Mouse (Mus musculus) induced T-regulatory cell, adult 2 months (primary cell): Measurements from ENCODE around the gene Mafk.

ENCODE experiments used
- DNase-seq: peaks from one replicate; pipeline ENCODE4 v3.0.0-alpha.2; 2012; ENCODE audit warnings: low read depth

The Mafk gene

GRCm38 (mm10) chr5:139818801-139819200 lies 27.5 kb downstream of the Mafk start:
- peak; percentile 61 for DNase-seq

- no peak for DNase-seq
These were observed 28.3 kb downstream of the Mafk start, which contains the start of gene Tmem184a for GRCm38 (mm10) chr5:139819538-139820181. Gene Tmem184a (minus strand): TSS chr5:139819917.

- DNase-seq, result no peak
These were observed 30.4 kb downstream of the Mafk start for GRCm38 (mm10) chr5:139821466-139822459.

- DNase-seq, result no peak
These were observed 33.2 kb downstream of the Mafk start for GRCm38 (mm10) chr5:139824531-139824930.

GRCm38 (mm10) chr5:139825947-139826346 lies 34.6 kb downstream of the Mafk start:
- no peak for DNase-seq

- peak; percentile 92 for DNase-seq
These were observed 35.2 kb downstream of the Mafk start, which contains the start of the genes Gm26938 and Psmg3 for GRCm38 (mm10) chr5:139826357-139827055. Gene Gm26938 (minus strand): TSS chr5:139826407. Gene Psmg3 (minus strand): TSS chr5:139826885.

GRCm38 (mm10) chr5:139827593-139827992 lies 36.3 kb downstream of the Mafk start:
- DNase-seq, result peak; percentile 72

GRCm38 (mm10) chr5:139829384-139829783 lies 38.1 kb downstream of the Mafk start:
- DNase-seq, result no peak

GRCm38 (mm10) chr5:139830734-139831133 lies 39.4 kb downstream of the Mafk start:
- peak; percentile 75 for DNase-seq

GRCm38 (mm10) chr5:139832125-139832524 lies 40.8 kb downstream of the Mafk start:
- DNase-seq, result no peak

- DNase-seq, result no peak
These were observed 44.4 kb downstream of the Mafk start for GRCm38 (mm10) chr5:139835706-139836105.

GRCm38 (mm10) chr5:139838476-139838892 lies 47.2 kb downstream of the Mafk start:
- peak; percentile 83 for DNase-seq

GRCm38 (mm10) chr5:139839142-139839541 lies 47.8 kb downstream of the Mafk start:
- peak; percentile 23 for DNase-seq

GRCm38 (mm10) chr5:139849626-139850320 lies 58.5 kb downstream of the Mafk start:
- DNase-seq, result no peak
